Mouse (Mus musculus): ENCODE data around the gene Zfp1.

The Zfp1 gene

DNA sequence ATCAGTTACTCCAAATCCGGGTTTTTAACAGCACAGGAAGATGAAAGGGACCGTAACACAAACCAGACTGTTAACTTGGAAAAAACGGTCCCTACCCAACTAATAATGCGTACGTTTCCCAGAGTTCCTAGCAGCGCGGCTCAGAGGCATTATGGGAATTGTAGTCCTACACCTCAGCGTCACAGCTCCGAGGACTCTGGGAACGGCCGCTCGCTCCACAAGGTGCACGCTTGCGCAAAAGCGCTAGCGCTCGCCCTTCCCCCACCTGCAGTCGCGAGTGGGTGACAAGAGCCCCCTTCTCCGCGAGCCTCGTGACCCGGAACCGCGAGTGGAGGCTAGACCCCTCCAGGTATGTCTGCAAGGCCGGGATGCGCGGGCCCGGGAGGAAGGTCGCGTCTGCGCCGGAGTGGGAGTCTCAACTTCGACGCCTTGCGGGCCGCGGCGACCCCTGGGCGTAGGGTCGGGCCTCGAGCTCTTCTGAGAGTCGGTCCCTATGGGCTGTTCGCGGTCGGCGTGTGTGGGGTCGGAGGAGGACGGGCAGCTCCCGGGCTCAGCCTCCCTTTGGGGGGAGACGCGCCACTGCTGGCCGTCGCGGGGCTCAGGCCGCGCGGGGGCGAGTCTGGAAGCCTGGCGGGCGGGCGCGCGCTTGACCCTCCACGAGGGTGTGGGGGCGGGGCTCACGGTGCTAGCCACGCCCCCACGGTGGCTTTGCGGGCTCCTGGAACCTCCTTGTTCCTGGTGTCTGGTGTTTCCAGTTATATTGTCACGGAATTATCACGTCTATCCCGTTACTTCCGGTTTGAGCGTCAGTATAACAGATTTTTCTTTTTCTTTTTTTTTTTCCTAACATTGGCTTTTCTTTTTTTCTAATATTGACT lies at the start of gene Zfp1:
Zfp1 (plus strand) TSS at position 138 of the 878 bp plus-strand sequence.
- peak; percentile 89 to 95 for DNase-seq (ENCODE audit: low spot score in 2 of 2)

DNA sequence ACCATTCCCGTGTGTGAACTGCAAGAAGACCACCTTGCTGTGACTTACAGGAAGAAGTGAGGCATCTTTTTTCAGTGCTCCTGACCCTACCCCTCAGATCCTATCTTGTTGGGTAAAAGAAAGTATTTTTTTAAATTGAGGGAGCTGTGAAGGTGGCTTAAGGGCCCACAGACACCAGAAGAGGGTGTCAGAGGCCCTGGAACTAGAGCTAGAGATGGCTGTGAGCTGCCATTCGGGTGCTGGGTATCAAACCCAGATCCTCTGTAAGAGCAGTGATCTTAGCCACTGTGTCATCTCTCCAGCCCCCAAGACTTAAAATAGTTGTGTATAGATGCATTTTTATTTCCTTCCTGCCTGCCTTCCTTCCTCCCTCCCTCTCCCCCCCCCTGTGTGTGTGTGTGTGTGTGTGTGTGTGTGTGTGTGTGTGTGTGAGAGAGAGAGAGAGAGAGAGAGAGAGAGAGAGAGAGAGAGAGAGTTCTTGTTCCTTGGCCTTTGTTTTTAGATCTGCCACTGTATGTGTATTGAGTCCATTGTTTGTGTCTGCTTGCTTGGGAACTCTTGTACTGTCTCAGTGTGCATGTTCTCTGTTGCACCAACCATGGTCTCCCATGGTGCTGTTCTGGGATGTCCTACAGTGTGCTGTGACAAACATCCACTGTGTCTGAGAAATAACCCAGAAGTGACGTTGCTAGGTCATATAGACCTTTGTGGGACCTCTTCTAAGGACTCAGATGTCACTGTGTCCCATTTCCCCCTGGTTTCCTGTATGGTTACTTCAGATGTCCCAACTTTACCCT lies 49.0 kb upstream of the Zfp1 start:
- DNase-seq (ENCODE audit: low spot score in 2 of 2) = no peak

DNA sequence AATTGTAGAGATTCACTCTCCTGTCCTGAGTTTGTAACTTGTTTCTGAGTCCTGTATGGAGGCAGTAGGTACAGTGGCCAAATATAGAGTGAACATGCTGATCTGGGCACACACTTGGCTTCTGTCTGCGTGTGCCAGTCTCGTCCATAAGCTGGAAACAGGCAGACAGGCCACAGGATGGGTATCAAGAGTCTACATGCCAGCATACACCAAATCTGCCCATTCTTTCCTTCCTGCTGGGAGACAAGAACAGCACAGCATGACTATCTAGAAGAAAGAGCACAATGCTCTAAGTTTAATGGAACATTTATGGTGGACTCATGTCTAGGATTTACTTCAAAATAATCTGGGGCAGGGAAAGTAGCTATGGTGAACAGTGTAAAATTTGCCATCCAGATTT lies 48.2 kb upstream of the Zfp1 start:
- DNase-seq (ENCODE audit: low spot score in 2 of 2) = no peak

DNA sequence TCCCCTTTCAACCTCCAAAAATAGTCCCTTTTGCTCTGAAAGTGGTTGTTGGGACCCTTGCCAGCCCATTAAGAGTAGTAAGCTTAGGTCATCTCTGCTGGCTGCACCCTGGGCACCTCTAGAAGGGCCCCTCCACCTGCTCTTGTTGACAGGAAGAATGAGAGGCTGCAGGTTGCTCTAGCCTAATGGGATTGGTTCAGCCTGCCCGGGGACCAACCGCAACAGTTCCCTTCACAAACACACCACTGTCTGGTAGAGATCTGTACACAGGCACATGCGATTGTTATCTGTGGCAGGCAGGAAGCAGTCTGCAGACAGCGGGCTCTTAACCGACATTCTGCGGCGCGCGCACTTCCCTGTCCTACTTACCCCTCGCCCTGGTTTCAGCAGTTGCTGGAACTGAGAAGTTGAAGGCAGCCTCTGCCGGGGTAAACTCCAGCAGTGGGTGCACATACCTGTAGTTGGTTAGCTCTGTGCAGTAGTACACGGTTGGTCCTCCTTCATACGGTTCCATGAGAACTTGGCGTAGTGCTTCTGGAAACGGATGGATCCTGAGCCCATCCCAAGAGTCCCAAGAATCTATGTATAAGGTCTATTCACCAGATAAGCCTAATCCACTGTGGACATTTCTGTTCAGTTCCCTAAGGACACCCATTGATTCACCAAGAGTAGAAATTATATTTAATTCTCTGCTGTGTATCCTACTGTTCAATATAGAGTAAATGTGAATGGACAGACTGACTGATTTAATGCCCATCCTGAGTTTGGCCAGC lies 47.3 kb upstream of the Zfp1 start:
- DNase-seq (ENCODE audit: low spot score in 2 of 2) = peak in 1 of 2 experiments; percentile 27

DNA sequence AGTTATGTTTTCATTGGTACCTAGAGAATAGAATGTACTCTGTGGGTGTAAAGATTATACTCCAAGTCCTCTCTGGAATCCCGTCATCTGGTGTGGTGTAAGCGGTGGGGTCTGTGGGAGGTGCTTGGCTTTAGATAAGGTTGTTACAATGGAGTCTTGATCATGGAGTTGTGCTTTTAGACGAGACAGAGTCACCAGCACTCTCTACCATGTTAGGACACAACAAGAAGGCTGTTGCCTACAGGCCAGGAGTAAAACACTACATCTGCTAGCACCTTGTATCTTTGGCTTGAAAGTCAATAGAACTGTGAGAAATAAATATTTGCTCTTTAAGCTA lies 46.7 kb upstream of the Zfp1 start:
- no peak for DNase-seq (ENCODE audit: low spot score in 2 of 2)

DNA sequence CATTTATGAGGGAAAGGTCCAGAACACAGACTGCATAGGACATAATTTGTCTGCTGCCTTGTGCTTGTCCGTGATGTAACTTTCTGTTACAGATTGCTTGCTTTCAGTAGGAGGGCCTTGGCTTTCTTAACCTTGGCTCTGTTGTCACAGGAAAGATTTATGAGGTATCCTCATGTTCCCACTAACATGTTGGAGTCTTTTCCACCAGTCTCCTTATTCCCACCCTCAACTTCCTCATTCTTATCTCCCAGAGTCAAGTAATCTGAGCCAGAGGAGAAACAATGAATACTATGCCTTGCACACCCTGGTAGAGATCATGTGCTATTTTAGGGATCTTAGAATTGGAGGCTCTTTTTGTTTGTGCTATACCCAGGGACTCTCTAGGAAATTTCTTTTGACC lies 45.9 kb upstream of the Zfp1 start:
- no peak for DNase-seq (ENCODE audit: low spot score in 2 of 2)

DNA sequence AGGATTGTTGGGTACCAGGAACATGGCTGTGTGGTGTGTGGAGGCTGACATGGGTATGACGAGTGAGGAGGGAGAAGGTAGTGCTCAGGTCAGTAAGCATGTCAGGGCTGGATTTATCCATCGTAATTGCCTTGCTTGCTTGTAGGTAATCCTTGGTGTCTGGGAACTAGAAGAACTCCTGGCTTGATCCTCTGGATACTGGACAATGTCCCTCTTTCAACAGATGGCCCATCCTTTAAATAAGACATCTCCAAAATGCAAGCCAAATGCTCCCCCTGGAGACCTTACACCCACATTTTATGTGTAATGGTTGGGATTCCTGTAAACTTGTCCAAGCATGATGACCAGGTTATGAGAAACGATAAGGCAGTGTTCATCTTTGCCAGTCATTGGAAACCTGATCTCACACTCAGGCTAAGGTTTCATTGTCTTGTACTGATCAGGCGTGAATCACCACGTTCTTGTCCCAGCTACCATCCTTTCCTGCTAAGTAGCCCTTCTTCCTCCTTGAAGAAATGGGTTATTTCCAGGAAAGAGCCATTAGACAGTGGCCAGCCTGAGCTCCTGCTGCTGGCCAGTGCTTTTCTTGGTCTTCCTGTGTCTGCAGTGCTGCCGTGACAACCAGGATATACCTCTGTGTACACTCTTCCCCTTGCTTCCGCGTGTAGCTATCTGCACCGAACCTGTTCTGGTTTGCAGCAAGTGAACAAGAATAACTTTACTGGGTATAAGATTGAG lies 43.3 kb upstream of the Zfp1 start:
- no peak for DNase-seq (ENCODE audit: low spot score in 2 of 2)

DNA sequence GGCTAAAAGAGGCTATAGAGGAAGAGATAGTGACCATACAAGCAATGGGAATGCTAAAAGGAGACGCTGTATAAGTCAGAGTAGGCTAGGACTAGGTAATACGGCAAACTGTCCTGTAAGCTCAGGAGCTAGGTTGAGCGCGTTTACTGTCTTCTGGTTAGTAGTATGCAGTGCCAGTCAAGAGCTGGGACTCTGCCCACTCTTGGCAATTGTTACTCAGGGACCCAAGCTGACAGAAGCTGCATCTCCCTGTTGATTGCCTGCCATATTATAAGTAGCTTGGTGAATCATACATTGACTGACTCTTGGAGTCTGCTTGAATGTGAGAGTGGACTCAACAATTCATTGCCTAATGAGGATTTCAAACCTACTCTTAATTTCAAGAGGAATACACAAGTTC lies 41.2 kb upstream of the Zfp1 start:
- peak; percentile 32 to 41 for DNase-seq (ENCODE audit: low spot score in 2 of 2)

DNA sequence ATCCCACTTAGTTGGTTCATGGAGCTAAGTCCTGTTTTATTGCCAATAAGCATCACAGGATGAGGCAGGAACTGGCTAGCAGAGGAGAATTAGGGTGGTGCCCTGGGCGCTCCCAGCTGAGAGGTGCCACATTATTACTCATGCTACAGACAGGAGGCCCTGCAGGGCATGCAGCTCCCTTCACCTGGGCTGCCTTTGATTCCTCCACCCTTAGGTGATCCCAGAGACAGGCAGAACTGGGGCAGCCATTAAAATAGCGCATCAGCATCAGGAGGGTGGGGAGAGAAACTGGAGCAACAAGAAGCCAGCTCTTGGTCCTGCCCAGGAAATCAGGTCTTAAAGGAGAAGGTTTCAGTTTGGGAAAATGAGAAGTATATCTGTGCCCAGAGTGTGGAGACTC lies 38.2 kb upstream of the Zfp1 start:
- no peak for DNase-seq (ENCODE audit: low spot score in 2 of 2)

DNA sequence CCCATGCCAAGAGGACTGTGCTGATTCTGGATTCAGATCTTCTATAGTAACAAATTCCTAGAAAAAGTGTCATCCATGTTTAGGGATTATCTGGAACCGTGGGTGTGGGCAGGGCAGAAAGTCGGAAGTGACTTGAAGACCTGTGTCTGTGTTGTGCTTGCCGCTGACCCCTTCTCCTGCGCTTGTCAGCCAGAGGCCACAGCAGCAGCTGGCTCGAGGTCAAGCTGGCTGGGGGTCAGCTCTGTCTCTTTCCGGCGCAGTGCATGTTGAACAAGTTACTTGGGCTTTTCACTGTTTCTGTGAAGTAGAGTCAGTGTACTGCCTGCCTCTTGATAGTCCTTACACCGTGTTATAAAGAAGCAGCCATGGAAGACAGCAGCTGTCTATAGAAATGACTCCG lies 36.2 kb upstream of the Zfp1 start:
- DNase-seq (ENCODE audit: low spot score in 2 of 2) = no peak

DNA sequence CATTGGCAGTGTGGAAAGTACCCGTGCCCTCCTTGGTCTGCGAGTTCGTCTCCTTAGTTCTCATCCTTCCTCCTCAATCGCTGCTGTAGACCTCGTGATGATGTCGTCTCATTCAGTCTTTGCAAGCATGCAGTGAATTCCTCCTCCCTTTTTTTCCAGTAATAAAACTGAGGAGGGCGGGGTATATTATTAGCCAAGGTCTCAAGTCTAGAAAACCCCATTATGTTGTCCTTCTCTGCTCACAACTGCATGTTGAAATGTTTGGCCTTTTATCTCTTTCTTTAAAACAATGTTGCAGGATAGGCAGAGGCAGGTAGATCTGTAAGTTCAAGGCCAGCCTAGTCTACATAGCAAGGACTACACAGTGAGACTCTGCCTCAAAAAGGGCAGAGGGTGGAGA lies 35.8 kb upstream of the Zfp1 start:
- no peak for DNase-seq (ENCODE audit: low spot score in 2 of 2)

DNA sequence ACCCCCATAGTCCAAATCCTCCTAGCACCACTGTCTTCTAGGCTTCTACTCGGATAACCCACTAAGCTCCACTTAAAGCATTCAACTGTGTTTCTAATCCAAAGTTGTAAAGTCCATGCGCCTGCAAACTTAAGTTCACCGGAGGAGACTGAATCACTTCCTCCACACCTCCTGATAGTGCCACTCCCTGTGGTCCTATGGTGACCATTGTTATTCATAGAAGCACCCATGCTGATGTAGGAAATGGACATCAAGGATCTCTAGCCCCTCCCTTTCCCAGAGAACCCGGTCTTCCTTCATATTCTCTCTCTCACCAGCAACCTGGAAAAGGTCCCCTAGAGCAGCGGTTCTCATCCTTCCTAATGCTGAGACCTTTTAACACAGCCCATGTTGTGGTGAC lies 30.0 kb upstream of the Zfp1 start:
- no peak for DNase-seq (ENCODE audit: low spot score in 2 of 2)

DNA sequence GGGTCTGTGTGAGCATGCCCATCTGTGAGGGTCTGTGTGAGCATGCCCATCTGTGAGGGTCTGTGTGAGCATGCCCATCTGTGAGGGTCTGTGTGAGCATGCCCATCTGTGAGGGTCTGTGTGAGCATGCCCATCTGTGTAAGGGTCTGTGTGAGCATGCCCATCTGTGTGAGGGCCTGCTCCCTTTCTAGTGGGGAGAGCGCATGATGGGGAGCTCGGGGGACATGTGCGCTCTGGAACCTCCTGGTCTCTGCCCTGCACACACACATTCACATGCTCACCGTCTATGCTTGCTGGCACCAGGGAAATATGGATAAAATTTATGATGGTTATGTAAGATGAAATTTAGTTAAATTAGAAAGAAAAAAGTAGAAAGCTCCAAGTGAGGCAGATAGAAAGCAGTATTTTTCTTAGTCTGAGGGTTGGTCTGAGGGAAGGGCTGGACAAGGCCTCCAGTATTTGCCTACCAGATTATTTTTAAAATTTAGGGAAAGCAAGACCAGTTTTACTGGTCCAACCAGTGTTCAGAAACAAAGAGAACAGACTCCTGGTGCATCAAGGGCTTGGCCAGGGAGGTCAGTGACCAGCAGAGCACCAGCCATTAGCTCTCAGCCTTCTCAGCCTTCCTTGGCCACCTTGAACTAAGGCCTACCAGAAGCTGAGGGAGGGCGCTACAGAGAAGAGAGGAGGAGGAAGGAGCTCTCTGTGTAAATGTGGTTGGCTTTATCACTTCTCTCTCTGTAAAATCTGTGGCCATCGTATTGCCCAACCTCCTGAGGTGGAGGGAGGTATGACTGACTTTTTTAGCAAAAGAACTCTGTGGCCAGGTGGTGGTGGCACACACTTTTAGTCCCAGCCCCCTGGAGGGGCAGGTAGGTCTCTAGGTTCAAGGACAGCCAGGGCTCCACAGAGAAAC lies 28.2 kb upstream of the Zfp1 start:
- no peak for DNase-seq (ENCODE audit: low spot score in 2 of 2)

DNA sequence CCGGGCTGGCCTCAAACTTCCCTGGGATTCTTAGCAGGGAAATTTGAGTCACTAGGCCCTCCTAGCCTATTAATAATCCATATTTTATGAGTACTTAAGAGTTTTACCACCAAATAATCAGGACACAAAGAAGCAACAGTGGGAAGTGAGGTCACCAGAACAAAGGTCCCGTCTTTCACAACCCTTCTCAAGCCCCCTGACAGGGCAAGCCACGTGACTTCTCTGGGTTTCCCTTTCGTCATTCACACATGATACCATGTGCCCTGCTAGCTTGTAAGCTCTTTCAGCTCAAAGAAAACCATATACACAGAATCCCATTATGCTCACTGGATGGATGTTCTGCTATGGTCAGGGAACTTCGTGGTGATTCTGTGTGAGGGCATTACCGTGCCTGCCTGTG lies 25.4 kb upstream of the Zfp1 start:
- no peak for DNase-seq (ENCODE audit: low spot score in 2 of 2)

DNA sequence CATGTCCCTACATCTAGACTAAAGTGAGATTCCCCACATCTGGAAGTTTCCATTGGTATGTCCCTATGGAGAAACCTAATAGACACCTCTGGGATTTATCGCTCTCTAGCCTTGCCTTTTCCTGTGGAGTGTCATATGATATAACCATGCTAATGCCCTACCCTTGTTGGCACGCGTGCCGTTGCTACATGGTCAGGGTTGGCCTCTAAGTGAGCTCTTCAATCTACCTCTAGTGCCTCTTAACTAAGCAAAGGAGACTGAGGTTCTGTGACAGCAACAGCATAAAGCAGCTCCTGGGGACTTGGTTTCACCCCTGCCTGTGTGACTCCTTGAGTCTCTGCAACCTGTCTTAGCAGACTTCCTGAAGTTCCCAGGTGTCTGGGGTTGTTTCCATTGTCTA lies 24.9 kb upstream of the Zfp1 start:
- DNase-seq (ENCODE audit: low spot score in 2 of 2) = no peak

DNA sequence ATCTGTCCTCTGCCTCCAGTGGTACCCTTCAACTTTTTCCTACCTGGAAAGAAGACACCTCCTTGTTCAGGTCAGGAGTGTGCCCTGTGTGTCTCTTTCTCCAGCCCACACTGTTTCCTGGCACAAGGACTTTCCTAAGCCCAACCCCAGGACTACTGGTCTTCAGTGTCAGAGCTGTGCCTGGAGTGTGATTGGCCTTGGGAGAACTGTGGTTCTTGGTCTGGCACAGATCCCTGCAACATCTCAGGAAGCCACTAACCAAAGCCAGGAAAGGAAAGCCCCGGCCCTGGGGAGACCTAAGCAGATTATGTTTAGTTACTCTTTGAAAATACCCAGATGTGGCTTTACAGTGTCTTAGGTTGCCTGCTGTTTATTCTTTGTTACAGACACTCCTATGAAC lies 23.3 kb upstream of the Zfp1 start:
- DNase-seq (ENCODE audit: low spot score in 2 of 2) = no peak

DNA sequence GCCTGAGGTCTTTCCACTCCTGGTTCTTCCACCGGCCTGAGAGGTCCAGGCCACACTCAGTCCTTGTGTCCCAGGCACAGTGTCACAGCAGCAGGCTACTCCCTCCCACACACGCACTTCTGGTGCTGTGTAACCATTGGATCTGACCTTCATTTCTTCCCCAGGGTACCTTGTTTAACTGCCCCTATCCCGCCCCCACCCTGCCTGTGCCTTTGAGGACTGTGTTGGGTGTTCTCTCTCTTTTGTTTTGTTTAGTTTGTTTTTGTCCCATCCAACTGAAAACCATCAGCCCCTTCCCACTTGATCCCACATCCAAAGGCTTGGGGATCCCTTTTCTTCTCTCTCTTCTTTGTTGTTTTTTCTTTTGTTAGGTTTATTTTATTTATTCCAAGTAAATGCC lies 21.1 kb upstream of the Zfp1 start:
- no peak for DNase-seq (ENCODE audit: low spot score in 2 of 2)

DNA sequence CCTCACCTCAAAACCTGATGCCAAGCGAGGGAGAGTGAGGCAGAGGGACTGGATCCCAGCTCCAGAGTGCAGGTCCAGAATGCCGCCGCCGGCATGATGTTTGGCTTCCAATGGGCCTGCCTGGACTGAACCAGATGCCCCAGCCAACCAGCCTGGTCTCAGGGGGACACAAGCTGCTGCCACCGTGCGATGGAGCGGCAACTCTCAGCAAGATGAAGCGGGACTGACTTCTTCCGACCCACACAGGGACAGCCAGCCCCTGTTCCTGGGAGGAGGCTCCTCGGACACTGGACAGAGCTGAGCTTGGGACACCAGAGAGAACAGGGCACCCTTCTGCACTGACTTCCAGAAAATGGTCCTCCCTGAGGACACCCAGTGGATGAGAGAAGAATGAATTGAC lies 20.6 kb upstream of the Zfp1 start:
- DNase-seq (ENCODE audit: low spot score in 2 of 2) = no peak

DNA sequence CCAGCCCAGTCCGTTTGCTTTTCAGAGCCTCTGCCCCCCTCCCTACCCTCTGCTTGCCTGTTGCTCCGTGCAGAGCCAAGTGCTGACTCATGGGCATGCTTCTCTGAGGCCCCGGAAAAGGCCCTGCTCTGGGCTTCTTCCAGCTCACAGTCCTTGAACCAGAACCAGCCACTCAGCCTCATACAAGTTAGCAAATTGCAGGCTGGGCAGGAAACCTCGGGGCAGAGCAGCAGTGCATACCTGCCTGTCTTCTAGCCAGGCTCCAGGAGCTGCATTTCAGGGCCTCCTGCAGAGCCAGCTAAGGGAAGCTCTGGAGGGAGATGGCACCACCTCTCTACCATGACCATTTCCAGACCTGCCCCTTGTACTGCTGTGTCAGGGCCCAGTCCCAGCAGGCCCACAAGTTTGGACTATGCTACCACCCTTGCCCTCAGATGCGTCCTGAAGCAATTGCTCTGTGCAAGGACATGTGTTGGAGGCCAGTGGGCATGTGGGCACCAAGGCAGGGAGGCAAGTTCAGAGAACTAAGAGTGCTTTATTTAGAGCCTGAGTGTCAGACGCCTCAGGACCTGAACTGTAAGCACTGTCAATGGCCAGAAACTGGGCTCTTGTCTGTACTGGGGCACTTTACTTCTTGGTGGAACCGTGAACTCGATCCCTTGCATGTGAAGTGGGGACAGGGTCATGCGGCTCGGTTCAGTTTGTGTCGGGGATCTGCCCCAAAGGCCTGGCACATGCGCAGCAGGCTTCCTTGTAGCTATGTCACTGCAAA lies 18.9 kb upstream of the Zfp1 start:
- DNase-seq (ENCODE audit: low spot score in 2 of 2) = peak; percentile 55 to 61

DNA sequence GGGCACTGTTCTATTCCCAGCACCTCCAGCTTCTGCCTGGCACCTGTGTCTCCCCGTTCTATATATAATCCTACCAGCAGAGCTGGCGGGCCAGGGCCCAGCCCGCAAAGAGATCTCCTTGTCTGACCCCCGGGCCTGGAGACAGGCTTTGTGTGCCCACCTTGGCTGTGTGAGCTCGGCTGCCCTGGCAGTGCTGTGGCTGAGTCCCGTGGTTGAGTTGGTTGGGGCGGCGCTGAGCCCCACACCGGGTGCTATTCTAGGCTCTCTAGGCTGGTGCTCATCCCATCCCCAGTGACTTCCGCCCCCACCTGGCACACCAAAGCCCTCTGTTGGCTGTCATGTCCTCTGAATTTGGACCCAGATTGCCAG lies 18.4 kb upstream of the Zfp1 start:
- DNase-seq (ENCODE audit: low spot score in 2 of 2) = peak in 1 of 2 experiments; percentile 35

All from frontal cortex, postnatal 36 days (tissue).